ENCODE assay signal across 23 mouse cellular contexts in genomic region chr19:16273021-16273420, GRCm38 (mm10).
A peak's percentile ranks its signal among the peaks of the same experiment; 100 is the strongest.
DNase-seq lines count a peak whose midpoint lies in the region; ATAC-seq and TF ChIP-seq lines count a peak whose summit lies in the region.
"Had no signal": no experiment of that assay in that cellular context is flagged by ENCODE, and none has a peak within 500 bp of the region (broad histone marks: within the 10 kb centered on the region; RNA-seq: fewer than 3 reads in every experiment).

No protein-coding gene starts in this region.

- no peak overlapping the region for H3K4me2 ChIP-seq in limb, embryonic 13.5 days (replicated peaks)
- no peak overlapping the region for H3K4me2 ChIP-seq in neural tube, embryonic 13.5 days
- H3K4me2 ChIP-seq in stomach, postnatal 0 days (replicated peaks; ENCODE audit: low read depth) = no peak overlapping the region
- H3K4me2 ChIP-seq: embryonic facial prominence, embryonic 13.5 days; forebrain, embryonic 13.5 days had no signal

- TF ChIP-seq EP300 in stomach, postnatal 0 days (optimal IDR thresholded peaks at IDR 0.05) = no peak

- no peak overlapping the region for H3K4me3 ChIP-seq in limb, embryonic 13.5 days
- no peak overlapping the region for H3K4me3 ChIP-seq in limb, embryonic 10.5 days
- H3K4me3 ChIP-seq in neural tube, embryonic 13.5 days = no peak overlapping the region
- H3K4me3 ChIP-seq in stomach, postnatal 0 days (ENCODE audit: low read depth, low read length) = no peak overlapping the region
- H3K4me3 ChIP-seq: embryonic facial prominence, embryonic 13.5 days; forebrain, embryonic 13.5 days; gastrocnemius, adult 2 months; heart, embryonic 10.5 days had no signal

- H3K27ac ChIP-seq in limb, embryonic 13.5 days = 0 out of 2 replicates have a peak overlapping the region, but pooled peaks have one; percentile 4
- no peak overlapping the region for H3K27ac ChIP-seq in limb, embryonic 10.5 days
- no peak overlapping the region for H3K27ac ChIP-seq in neural tube, embryonic 13.5 days (replicated peaks)
- H3K27ac ChIP-seq in stomach, postnatal 0 days (replicated peaks) = no peak overlapping the region
- H3K27ac ChIP-seq: embryonic facial prominence, embryonic 13.5 days; forebrain, embryonic 13.5 days; gastrocnemius, adult 2 months; heart, embryonic 10.5 days; hindbrain, postnatal 0 days had no signal

- no peaks in the 10 kb centered on the region for H3K9me3 ChIP-seq in limb, embryonic 13.5 days
- no peaks in the 10 kb centered on the region for H3K9me3 ChIP-seq in limb, embryonic 10.5 days (replicated peaks)
- no peaks in the 10 kb centered on the region for H3K9me3 ChIP-seq in neural tube, embryonic 13.5 days
- H3K9me3 ChIP-seq in stomach, postnatal 0 days (ENCODE audit: control insufficient read depth, low read length) = no peaks in the 10 kb centered on the region
- H3K9me3 ChIP-seq: embryonic facial prominence, embryonic 13.5 days; forebrain, embryonic 13.5 days; G1E; heart, embryonic 10.5 days had no signal

- WGBS in limb, embryonic 13.5 days = 57% methylated on average over 4 of the region's 4 CpGs
- WGBS in limb, embryonic 10.5 days = 80% methylated on average over 4 of the region's 4 CpGs
- WGBS in neural tube, embryonic 13.5 days = 81% methylated on average over 4 of the region's 4 CpGs
- 70% methylated on average over 4 of the region's 4 CpGs for WGBS in stomach, postnatal 0 days

- no peak for ATAC-seq in limb, embryonic 13.5 days (ENCODE audit: low FRiP score, low read depth)
- 0 out of 2 replicates have a peak, but pooled peaks have one; percentile 14 for ATAC-seq in neural tube, embryonic 13.5 days (ENCODE audit: low read depth)
- 0 out of 2 replicates have a peak, but pooled peaks have one; percentile 18 for ATAC-seq in common myeloid progenitor, adult 5-6 weeks (replicated peaks; ENCODE audit: low read depth, poor library complexity, severe bottlenecking)
- peak; percentile 53; the same call in 1 of the 2 replicates for ATAC-seq in stomach, postnatal 0 days (ENCODE audit: low FRiP score, low TSS enrichment)
- ATAC-seq: CD4-positive, CD25-positive, alpha-beta regulatory T cell, adult 4 months; forebrain, embryonic 13.5 days; hindbrain, postnatal 0 days had no signal

- no peak for DNase-seq in limb, embryonic 10.5 days (ENCODE audit: low spot score)
- DNase-seq in neural tube, embryonic 10.5 days (ENCODE audit: extremely low spot score, low spot score) = no peak
- no peak for DNase-seq in stomach, postnatal 0 days (ENCODE audit: low spot score)
- DNase-seq in gastrocnemius, postnatal 4 days (ENCODE audit: low spot score in 2 of 2) = no peak
- DNase-seq: adrenal gland, postnatal 10 days; B cell, adult 2 months; cerebellum, adult 11 months; cerebellum, adult 8-10 months; cerebellum, postnatal 14 days; gastrocnemius, adult 2 months; gastrocnemius, postnatal 25 days; heart, adult 11 months; heart, postnatal 10 days; heart, postnatal 4 days had no signal

- H3K9ac ChIP-seq in limb, embryonic 13.5 days = no peak overlapping the region
- H3K9ac ChIP-seq in neural tube, embryonic 13.5 days = no peak overlapping the region
- H3K9ac ChIP-seq in stomach, postnatal 0 days (ENCODE audit: low read length) = no peak overlapping the region
- H3K9ac ChIP-seq: embryonic facial prominence, embryonic 13.5 days; forebrain, embryonic 13.5 days had no signal

- peaks cover 5% of the 10 kb centered on the region; the same call in 1 of the 2 replicates for H3K36me3 ChIP-seq in limb, embryonic 13.5 days
- H3K36me3 ChIP-seq in limb, embryonic 10.5 days = peaks cover 5% of the 10 kb centered on the region
- no peaks in the 10 kb centered on the region; the same call in 1 of the 2 replicates for H3K36me3 ChIP-seq in neural tube, embryonic 13.5 days
- H3K36me3 ChIP-seq in stomach, postnatal 0 days (ENCODE audit: control insufficient read depth, insufficient read depth, low read length) = no peaks in the 10 kb centered on the region
- H3K36me3 ChIP-seq: G1E had no signal

- no peaks in the 10 kb centered on the region for H3K27me3 ChIP-seq in limb, embryonic 13.5 days
- H3K27me3 ChIP-seq in limb, embryonic 10.5 days (ENCODE audit: low read depth, poor library complexity, severe bottlenecking) = no peaks in the 10 kb centered on the region
- no peaks in the 10 kb centered on the region for H3K27me3 ChIP-seq in neural tube, embryonic 13.5 days
- H3K27me3 ChIP-seq in stomach, postnatal 0 days (ENCODE audit: control insufficient read depth, insufficient read depth, low read length) = no peaks in the 10 kb centered on the region
- H3K27me3 ChIP-seq: embryonic facial prominence, embryonic 13.5 days; forebrain, embryonic 13.5 days had no signal

- H3K4me1 ChIP-seq in limb, embryonic 13.5 days = peaks cover 21% of the 10 kb centered on the region
- peaks cover 13% of the 10 kb centered on the region for H3K4me1 ChIP-seq in limb, embryonic 10.5 days
- peaks cover 27% of the 10 kb centered on the region for H3K4me1 ChIP-seq in neural tube, embryonic 13.5 days (replicated peaks)
- no peaks in the 10 kb centered on the region for H3K4me1 ChIP-seq in stomach, postnatal 0 days (replicated peaks; ENCODE audit: control insufficient read depth, insufficient read depth)

- TF ChIP-seq CTCF in stomach, postnatal 0 days (IDR thresholded peaks at IDR 0.05; ENCODE audit: low read depth) = no peak
